Mouse (Mus musculus): ENCODE measurements around the gene Stoml1.

The Stoml1 gene

GRCm38 (mm10) chr9:58253033-58253804 lies at the start of gene Stoml1:
TSS of gene Stoml1 (plus strand) at chr9:58253164.
- peak; percentile 98 for DNase-seq (ENCODE audit: low spot score)

- DNase-seq (ENCODE audit: low spot score): peak; percentile 73
Measured at GRCm38 (mm10) chr9:58203516-58204447, 49.2 kb upstream of the Stoml1 start, which contains the start of the genes Islr and Islr2. TSS of gene Islr (minus strand) at chr9:58204306. TSS of gene Islr2 (minus strand) at chr9:58204319.

GRCm38 (mm10) chr9:58204448-58205000 lies 48.4 kb upstream of the Stoml1 start:
- peak; percentile 92 for DNase-seq (ENCODE audit: low spot score)

- no peak for DNase-seq (ENCODE audit: low spot score)
Measured at GRCm38 (mm10) chr9:58206013-58206412, 47.0 kb upstream of the Stoml1 start.

GRCm38 (mm10) chr9:58209462-58210303 lies 43.3 kb upstream of the Stoml1 start:
- no peak for DNase-seq (ENCODE audit: low spot score)

GRCm38 (mm10) chr9:58210304-58210627 lies 42.7 kb upstream of the Stoml1 start:
- no peak for DNase-seq (ENCODE audit: low spot score)

- DNase-seq (ENCODE audit: low spot score): no peak
Measured at GRCm38 (mm10) chr9:58213377-58213776, 39.6 kb upstream of the Stoml1 start.

GRCm38 (mm10) chr9:58213865-58214264 lies 39.1 kb upstream of the Stoml1 start:
- no peak for DNase-seq (ENCODE audit: low spot score)

- DNase-seq (ENCODE audit: low spot score): peak; percentile 24
Measured at GRCm38 (mm10) chr9:58214519-58215180, 38.3 kb upstream of the Stoml1 start.

- no peak for DNase-seq (ENCODE audit: low spot score)
Measured at GRCm38 (mm10) chr9:58216402-58216801, 36.6 kb upstream of the Stoml1 start.

GRCm38 (mm10) chr9:58218539-58218938 lies 34.4 kb upstream of the Stoml1 start:
- no peak for DNase-seq (ENCODE audit: low spot score)

GRCm38 (mm10) chr9:58220218-58220903 lies 32.6 kb upstream of the Stoml1 start:
- peak; percentile 45 for DNase-seq (ENCODE audit: low spot score)

- DNase-seq (ENCODE audit: low spot score): no peak
Measured at GRCm38 (mm10) chr9:58224356-58224755, 28.6 kb upstream of the Stoml1 start.

- DNase-seq (ENCODE audit: low spot score): no peak
Measured at GRCm38 (mm10) chr9:58225915-58226913, 26.8 kb upstream of the Stoml1 start.

- DNase-seq (ENCODE audit: low spot score): no peak
Measured at GRCm38 (mm10) chr9:58228777-58229466, 24.0 kb upstream of the Stoml1 start.

GRCm38 (mm10) chr9:58231746-58232145 lies 21.2 kb upstream of the Stoml1 start:
- no peak for DNase-seq (ENCODE audit: low spot score)

- no peak for DNase-seq (ENCODE audit: low spot score)
Measured at GRCm38 (mm10) chr9:58232374-58232773, 20.6 kb upstream of the Stoml1 start.

GRCm38 (mm10) chr9:58234502-58235015 lies 18.4 kb upstream of the Stoml1 start:
- no peak for DNase-seq (ENCODE audit: low spot score)

Measured in lung, postnatal 25 days (tissue).